Mouse (Mus musculus): Measurements from ENCODE around the gene Rhbdl3.

Rhbdl3 gene

GRCm38 (mm10) chr11:80300551-80301315 is at the start of gene Rhbdl3:
TSS of gene Rhbdl3 (plus strand) at chr11:80300912.
- DNase-seq (ENCODE audit: low spot score in 2 of 2), result peak in 1 of 2 experiments; percentile 42

DNA sequence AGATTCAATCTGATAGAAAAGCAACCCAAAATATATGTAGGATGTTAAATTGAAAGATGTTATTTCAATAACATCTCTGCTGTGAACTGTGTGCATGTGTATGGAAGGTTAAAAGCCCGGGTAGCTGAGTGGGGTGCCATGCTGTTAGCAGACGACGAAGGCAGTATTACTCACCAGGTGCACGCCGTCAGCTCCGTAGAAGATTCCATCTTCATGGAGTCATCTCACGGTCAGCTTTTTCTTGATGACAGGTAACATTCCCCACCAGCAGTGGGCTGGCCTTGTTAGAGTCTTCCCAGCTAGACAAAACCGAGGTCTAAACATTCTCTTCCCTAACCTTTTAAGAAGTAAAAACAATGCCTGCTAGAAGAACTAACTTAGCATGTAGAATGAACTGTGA is 36.6 kb upstream of the Rhbdl3 start:
- no peak for DNase-seq (ENCODE audit: low spot score in 2 of 2)

GRCm38 (mm10) chr11:80271096-80271495 is 29.6 kb upstream of the Rhbdl3 start:
- no peak for DNase-seq (ENCODE audit: low spot score in 2 of 2)

DNA sequence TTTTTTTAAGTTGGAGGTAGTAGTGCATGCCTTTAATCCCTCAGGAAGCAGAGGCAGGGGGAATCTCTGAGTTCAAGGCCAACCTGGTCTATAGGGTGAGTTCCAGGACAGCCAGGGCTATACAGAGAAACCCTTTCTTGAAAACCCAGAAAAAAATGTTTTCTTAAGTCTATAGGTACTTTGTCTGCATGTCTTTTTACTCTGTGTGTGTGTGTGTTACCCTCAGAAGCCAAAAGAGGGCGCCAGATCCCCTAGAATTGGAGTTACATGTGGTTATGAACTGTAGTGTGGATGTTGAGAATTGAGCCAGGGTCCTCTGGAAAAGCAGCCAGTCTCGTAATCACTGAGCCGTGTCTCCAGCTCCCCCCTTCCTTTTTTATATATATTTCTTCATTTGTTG is 25.7 kb upstream of the Rhbdl3 start:
- no peak for DNase-seq (ENCODE audit: low spot score in 2 of 2)

DNA sequence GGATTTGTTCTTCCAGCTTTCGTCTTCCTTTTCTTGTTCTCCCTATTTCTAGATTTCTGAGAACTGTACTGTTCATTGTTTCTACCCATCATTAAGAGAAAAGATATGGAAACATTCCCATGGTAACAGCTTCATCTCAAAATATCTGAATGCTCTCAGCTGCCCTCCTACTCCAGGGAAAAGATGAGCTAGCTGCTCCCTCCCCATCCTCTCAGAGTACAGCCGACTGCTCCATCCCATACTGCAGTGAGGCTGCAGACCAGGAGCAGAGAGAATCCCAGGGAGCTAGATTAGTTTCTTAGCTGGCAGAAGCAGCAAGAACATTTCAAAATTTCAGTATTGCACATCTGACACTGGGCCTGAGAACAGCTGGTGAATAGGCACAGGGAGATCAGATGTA is 22.7 kb upstream of the Rhbdl3 start:
- DNase-seq (ENCODE audit: low spot score in 2 of 2), result no peak

DNA sequence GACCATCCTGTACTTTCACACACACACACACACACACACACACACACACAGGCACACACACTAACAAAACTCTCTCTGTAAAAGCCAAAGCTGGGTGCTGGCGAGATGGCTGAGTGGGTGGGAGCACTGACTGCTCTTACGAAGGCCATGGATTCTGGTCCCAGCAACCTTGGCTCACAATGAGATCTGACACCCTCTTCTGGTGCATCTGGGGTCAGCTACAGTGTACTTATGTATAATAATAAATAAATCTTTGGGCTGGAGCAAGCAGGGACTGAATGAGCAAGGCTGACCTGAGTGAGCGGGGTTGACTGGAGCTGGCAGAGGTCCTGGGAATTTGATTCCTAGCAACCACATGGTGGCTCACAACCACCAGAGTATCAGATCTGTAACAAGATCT is 16.9 kb upstream of the Rhbdl3 start:
- no peak for DNase-seq (ENCODE audit: low spot score in 2 of 2)

DNA sequence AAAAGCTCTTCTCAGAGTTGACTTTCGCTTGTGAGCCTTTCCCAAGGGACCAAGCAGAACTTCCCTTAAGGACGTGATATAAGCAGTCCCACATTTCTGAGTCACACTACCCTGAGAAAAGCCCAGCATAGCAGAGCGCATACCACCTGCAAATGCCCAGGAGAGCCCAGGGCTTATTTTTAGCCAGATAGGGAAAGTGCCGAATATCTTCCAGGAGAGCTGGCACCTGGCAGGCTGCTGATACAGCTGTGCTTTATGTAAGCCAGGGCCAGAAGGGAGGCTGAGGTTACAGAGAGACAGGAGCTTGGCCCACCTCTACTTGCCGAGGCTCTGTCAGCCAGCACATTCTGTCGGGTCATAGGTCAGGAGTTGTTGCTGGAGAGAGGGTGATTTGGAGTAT is 16.1 kb upstream of the Rhbdl3 start:
- no peak for DNase-seq (ENCODE audit: low spot score in 2 of 2)

DNA sequence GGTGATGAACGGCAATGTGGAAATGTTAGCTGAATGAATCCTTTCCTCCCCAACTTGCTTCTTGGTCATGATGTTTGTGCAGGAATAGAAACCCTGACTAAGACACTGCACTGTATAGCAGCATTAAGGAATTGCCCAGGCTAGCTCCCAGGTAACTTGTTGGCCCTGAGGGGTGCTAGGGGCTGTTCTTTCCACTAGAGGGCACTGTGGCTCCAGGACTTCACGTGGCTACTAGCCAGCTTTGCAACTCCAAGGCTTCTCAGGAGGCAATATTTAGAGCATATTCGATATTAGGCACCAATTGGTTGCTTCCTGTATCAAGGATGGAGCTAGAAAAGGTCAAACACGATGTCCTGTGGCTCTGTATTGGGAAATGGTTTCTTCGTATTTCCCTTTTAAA is 13.6 kb upstream of the Rhbdl3 start:
- DNase-seq (ENCODE audit: low spot score in 2 of 2), result peak in 1 of 2 experiments; percentile 68

DNA sequence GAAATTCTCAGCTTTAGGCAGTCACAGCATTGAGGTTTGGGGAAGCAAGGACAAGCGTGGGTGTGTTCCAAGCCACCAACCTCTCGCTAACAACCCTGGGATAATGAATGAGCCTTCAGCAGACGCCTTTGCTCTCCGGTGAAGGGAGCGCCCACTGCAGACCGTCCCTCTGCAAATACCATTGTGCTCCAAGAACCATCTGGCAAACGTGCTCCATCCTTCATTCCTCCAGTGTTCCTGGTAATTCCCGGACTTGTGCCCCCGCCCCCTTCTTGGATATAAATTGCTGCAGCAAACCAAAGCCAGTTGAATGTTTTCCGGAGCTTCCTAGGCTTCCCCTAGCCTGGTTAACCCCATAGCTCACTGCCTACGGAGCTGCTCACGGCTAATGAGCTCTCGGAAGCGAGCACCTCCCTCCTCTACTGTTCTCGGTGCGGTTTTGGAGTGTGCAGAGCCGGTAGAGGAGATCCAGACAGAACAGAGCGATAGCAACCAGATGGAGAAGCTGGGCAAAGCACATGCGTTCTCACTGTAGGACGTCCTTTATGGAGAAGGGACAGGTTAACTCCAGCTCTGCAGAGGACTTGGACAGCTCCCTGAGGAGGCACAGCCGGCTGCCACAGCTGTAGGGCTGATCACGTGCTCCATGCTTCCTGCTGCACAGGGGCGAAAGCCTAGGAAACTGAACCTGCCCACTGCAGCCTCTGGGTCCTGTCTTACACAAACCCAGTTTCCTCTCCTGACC is 10.8 kb upstream of the Rhbdl3 start:
- DNase-seq (ENCODE audit: low spot score in 2 of 2), result no peak

GRCm38 (mm10) chr11:80291004-80291403 is 9.7 kb upstream of the Rhbdl3 start:
- no peak for DNase-seq (ENCODE audit: low spot score in 2 of 2)

- DNase-seq (ENCODE audit: low spot score in 2 of 2), result no peak
These were observed 8.2 kb upstream of the Rhbdl3 start for GRCm38 (mm10) chr11:80292463-80292862.

DNA sequence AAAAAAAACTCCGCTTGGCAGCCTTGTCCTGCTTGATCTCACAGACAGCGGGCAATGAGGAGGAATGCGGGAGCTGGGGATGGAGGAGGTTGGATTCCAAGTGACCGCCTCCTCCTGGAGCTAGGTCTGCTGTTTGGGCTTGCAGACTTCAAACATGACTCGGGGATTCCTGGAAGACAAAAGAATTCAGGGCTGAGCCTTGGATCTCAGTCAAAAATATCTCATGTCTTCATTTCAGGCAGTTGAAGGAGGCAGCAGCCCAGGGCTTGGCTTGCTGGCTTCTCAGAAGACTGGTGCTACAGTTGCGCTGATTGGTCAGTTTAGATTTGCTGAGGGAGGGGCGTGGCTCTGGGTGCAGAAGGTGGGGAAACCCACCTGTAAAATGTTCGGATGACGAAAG is 5.6 kb upstream of the Rhbdl3 start:
- DNase-seq (ENCODE audit: low spot score in 2 of 2), result no peak

GRCm38 (mm10) chr11:80295785-80296184 is 4.9 kb upstream of the Rhbdl3 start:
- no peak for DNase-seq (ENCODE audit: low spot score in 2 of 2)

GRCm38 (mm10) chr11:80299513-80300235 is 1.0 kb upstream of the Rhbdl3 start:
- DNase-seq (ENCODE audit: low spot score in 2 of 2), result no peak

- DNase-seq (ENCODE audit: low spot score in 2 of 2), result peak in 1 of 2 experiments; percentile 58
These were observed 769 bp downstream of the Rhbdl3 start for GRCm38 (mm10) chr11:80301316-80302045.

DNA sequence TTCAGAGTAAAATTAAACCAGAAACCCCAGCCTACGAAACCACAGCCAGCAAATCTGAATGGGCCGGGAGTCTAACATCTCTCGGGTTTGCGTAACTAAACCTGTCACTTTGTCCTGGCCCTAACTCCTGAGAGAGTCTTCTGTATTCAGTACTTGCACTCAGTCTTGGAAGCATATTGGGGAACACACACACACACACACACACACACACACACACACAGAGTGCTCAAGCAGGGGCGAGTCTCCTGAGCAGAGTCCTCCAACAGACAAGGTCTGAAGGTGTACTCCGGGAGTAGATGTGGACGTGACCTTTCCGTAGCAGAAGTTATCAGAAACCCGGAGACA is 1.3 kb downstream of the Rhbdl3 start:
- no peak for DNase-seq (ENCODE audit: low spot score in 2 of 2)

GRCm38 (mm10) chr11:80302536-80302935 is 1.8 kb downstream of the Rhbdl3 start:
- peak; percentile 70 to 77 for DNase-seq (ENCODE audit: low spot score in 2 of 2)

DNA sequence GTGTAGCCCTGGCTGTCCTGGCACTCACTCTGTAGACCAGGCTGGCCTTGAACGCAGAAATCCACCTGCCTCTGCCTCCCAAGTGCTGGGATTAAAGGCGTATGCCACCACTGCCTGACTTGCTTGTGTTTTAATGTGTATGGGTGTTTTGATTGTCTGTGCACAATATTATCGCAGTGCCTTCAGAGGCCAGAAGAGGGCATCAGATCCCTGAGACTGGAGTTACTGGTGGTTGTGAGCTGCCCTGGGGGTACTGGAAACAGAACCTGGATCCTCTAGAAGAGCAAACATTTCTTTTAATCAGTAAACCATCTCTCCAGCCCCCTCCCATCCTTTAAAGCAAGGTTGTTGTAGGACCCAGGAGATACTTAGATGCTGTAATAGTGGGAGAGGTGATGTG is 3.0 kb downstream of the Rhbdl3 start:
- DNase-seq (ENCODE audit: low spot score in 2 of 2), result no peak

- DNase-seq (ENCODE audit: low spot score in 2 of 2), result peak in 1 of 2 experiments; percentile 60
These were observed 4.1 kb downstream of the Rhbdl3 start for GRCm38 (mm10) chr11:80304846-80305245.

DNA sequence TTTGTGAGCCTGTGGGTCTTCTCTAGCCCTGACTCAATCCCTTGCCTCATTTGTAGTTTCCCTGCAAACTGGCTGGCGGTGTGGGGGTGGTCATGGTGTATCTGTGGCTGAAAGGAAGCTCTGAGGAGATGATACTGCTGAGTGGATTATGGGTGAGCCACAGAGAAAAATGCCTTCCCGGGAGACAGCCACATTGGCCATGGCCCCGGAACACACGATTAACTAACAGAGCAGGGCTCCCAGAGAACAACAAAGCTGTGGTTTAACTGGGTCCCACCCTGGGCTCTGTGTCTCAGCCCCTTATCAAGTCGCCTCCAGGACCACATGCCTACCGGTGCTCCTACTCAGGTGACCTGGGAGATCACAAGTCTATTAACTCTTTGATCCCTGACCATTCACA is 7.8 kb downstream of the Rhbdl3 start:
- no peak for DNase-seq (ENCODE audit: low spot score in 2 of 2)

DNA sequence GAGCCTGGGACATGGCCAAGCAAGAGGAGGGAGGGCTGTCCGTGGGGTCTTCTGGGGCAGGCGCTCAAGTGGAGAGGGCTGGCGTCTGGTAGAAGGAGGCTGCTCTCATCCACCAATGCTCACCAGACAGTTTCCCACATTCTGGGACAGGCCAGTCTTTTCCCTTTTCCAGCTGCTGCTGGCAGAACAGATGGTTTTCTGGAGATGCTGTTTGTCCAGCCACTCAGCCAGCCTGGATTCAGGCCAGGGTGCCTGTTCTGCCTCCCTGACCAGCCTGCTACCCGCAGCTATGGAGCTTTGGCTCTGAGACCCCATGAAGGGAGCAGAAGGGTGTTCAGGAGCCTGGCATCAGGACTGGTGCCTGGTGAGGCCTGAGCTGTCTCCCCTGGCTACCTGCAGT is 10.6 kb downstream of the Rhbdl3 start:
- no peak for DNase-seq (ENCODE audit: low spot score in 2 of 2)

DNA sequence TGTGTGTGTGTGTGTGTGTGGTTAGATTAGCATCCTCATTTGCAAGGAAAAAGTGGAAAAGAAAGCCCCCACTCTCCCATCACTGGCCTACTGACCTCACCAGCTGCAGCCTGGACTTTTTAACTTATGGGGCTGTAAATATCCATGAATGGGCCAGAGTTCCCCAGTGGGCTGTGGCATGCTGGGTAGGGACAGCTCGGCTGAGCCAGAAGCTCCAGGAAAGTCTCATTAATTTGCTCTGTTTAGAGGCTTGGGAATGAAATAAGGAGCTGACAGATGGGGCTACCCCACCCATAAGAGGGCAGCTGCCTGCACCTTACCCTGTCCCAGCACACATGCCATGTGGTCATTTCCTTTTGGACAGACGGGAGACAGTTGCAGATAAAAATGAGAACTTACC is 11.3 kb downstream of the Rhbdl3 start:
- no peak for DNase-seq (ENCODE audit: low spot score in 2 of 2)

Data from frontal cortex, postnatal 14 days (tissue).